Mouse (Mus musculus) heart, postnatal 25 days (tissue): ENCODE data around the gene Gm20661. TPM values are rescaled to one million over a fixed set of nuclear protein-coding genes. Genes with fewer than 3 reads are reported as not detected.

Source experiments
- total RNA-seq, 2 experiments: library from RNA; stranded (reverse); gene quantifications; 2 replicates each; pipeline ENCODE4 v1.2.3; 2021

The Gm20661 gene
- total RNA-seq, 2 experiments from 2014 or later = 0.60 TPM; not detected in 1

Other genes starting within 250 kb of the Gm20661 start
- 10 to 100 TPM; 48.0 to 62.7 TPM for gene Rbm5, start 212.1 kb upstream of the Gm20661 start, total RNA-seq
- gene Rbm6, start 109.8 kb upstream of the Gm20661 start, total RNA-seq = 10 to 100 TPM; 29.9 to 30.3 TPM
- gene Mon1a, start 94.9 kb upstream of the Gm20661 start, total RNA-seq = 10 to 100 TPM; 10.8 to 11.2 TPM
- 1 to 10 TPM; 2.4 to 3.4 TPM for gene Mst1r, start 76.2 kb upstream of the Gm20661 start, total RNA-seq
- gene Actl11, start 54.6 kb upstream of the Gm20661 start, total RNA-seq = not detected
- not detected for gene Camkv, start 47.4 kb upstream of the Gm20661 start, total RNA-seq
- under 1 TPM; 0.59 to 0.73 TPM for gene Traip, start 32.9 kb upstream of the Gm20661 start, total RNA-seq
- 10 to 100 TPM; 12.0 to 14.9 TPM for gene Uba7, start 7.6 kb upstream of the Gm20661 start, total RNA-seq
- 10 to 100 TPM in 1 of 2 experiments, 1 to 10 TPM in 1; 9.9 to 11.1 TPM for gene Inka1, start 2.8 kb downstream of the Gm20661 start, total RNA-seq
- 1 to 10 TPM in 1 of 2 experiments, under 1 TPM in 1; 0.87 to 1.0 TPM for gene Cdhr4, start 9.4 kb downstream of the Gm20661 start, total RNA-seq
- 1 to 10 TPM; 1.1 to 1.4 TPM for gene Gm20662, start 13.3 kb downstream of the Gm20661 start, total RNA-seq
- gene Ip6k1, start 19.4 kb downstream of the Gm20661 start, total RNA-seq = 10 to 100 TPM; 44.8 TPM
- gene Gmppb, start 66.2 kb downstream of the Gm20661 start, total RNA-seq = 10 to 100 TPM in 1 of 2 experiments, 1 to 10 TPM in 1; 9.4 to 10.7 TPM
- 1 to 10 TPM; 1.8 TPM for gene Amigo3, start 70.1 kb downstream of the Gm20661 start, total RNA-seq
- gene Mst1, start 97.4 kb downstream of the Gm20661 start, total RNA-seq = not detected
- gene Rnf123, start 100.3 kb downstream of the Gm20661 start, total RNA-seq = 100 to 1,000 TPM in 1 of 2 experiments, 10 to 100 TPM in 1; 90.1 to 112 TPM
- 10 to 100 TPM; 43.1 to 45.4 TPM for gene Apeh, start 111.5 kb downstream of the Gm20661 start, total RNA-seq
- gene Bsn, start 207.3 kb downstream of the Gm20661 start, total RNA-seq = under 1 TPM; 0.03 TPM